Mouse (Mus musculus) brain, adult 2 months (tissue): ENCODE data around the gene Cfap299.

Source experiments
- DNase-seq: peaks from one replicate; pipeline ENCODE4 v3.0.0; 2011; ENCODE audit warnings: low read depth, low spot score

Cfap299 gene

GRCm38 (mm10) chr5:98806492-98806891 lies 477.4 kb downstream of the Cfap299 start:
- peak; percentile 27 for DNase-seq

GRCm38 (mm10) chr5:98807022-98807421 lies 477.9 kb downstream of the Cfap299 start:
- DNase-seq, result peak; percentile 22

- DNase-seq, result no peak
Measured at GRCm38 (mm10) chr5:98807953-98808352, 478.8 kb downstream of the Cfap299 start.

GRCm38 (mm10) chr5:98812380-98812779 lies 483.3 kb downstream of the Cfap299 start:
- DNase-seq, result no peak

- DNase-seq, result no peak
Measured at GRCm38 (mm10) chr5:98815269-98815668, 486.2 kb downstream of the Cfap299 start.

GRCm38 (mm10) chr5:98833760-98834159 lies 504.7 kb downstream of the Cfap299 start:
- DNase-seq, result no peak

GRCm38 (mm10) chr5:98834300-98834699 lies 505.2 kb downstream of the Cfap299 start:
- DNase-seq, result no peak

- DNase-seq, result no peak
Measured at GRCm38 (mm10) chr5:98842600-98843310, 513.7 kb downstream of the Cfap299 start.

- DNase-seq, result no peak
Measured at GRCm38 (mm10) chr5:98844664-98845063, 515.6 kb downstream of the Cfap299 start.
